Mouse (Mus musculus) forebrain, postnatal 0 days (tissue): ENCODE results near the gene Fam83c. TPM values are rescaled to one million over a fixed set of nuclear protein-coding genes. Genes with fewer than 3 reads are reported as not detected.
A peak's percentile ranks its signal among the peaks of the same experiment; 100 is the strongest.

ENCODE experiments used
- ATAC-seq: fragments of 200-750 bp; cut with Nextera tagmentation; 2 replicates; pipeline ENCODE4 v1.8.0; 2017; ENCODE audit warnings: mild to moderate bottlenecking, moderate library complexity
- DNase-seq: peaks from one replicate; pipeline ENCODE4 v3.0.0-alpha.2; 2015
- H3K27ac ChIP-seq: fragments of 300-500 bp; sonication (generic); 2 replicates; pipeline ENCODE4 v1.5.1; 2014; ENCODE audit warnings: low read depth, mild to moderate bottlenecking, antibody characterized with exemption, low read length, moderate library complexity, mixed read lengths
- H3K27me3 ChIP-seq: fragments of 300-500 bp; sonication (generic); 2 replicates; pipeline ENCODE4 v1.6.1; 2014; ENCODE audit warnings: mild to moderate bottlenecking, low read length, mixed read lengths; ENCODE audit not compliant: insufficient read depth
- H3K36me3 ChIP-seq: fragments of 300-500 bp; sonication (generic); 2 replicates; pipeline ENCODE4 v1.6.1; 2014; ENCODE audit warnings: mild to moderate bottlenecking, moderate library complexity; ENCODE audit not compliant: insufficient read depth
- H3K4me1 ChIP-seq: fragments of 300-500 bp; sonication (generic); 2 replicates; pipeline ENCODE4 v1.6.1; 2014; ENCODE audit warnings: antibody characterized with exemption; ENCODE audit not compliant: insufficient read depth
- H3K4me2 ChIP-seq: fragments of 300-500 bp; sonication (generic); 2 replicates; pipeline ENCODE4 v1.6.1; 2014; ENCODE audit warnings: low read depth, mild to moderate bottlenecking, moderate library complexity
- H3K4me3 ChIP-seq: fragments of 300-500 bp; sonication (generic); 2 replicates; pipeline ENCODE4 v1.5.1; 2014; ENCODE audit warnings: low read depth, low read length, mixed read lengths
- H3K9ac ChIP-seq: fragments of 300-500 bp; sonication (generic); 2 replicates; pipeline ENCODE4 v1.6.1; 2014; ENCODE audit warnings: mild to moderate bottlenecking
- H3K9me3 ChIP-seq: fragments of 300-500 bp; sonication (generic); 2 replicates; pipeline ENCODE4 v1.6.1; 2016; ENCODE audit warnings: low read length
- CTCF ChIP-seq: sonication (generic); IDR thresholded peaks from 2 replicates; pipeline ENCODE4 v1.5.1; 2016; ENCODE audit warnings: antibody characterized with exemption, control low read depth, low read depth
- WGBS: fragments of 180-500 bp; shearing (Covaris S2); extraction: QIAGEN DNeasy Blood & Tissue Kit; methylation state at CpG from one replicate; pipeline ENCODE4 v1.1.7; 2014; 5-methylcytosine and 5-hydroxymethylcytosine counted together
- polyA plus RNA-seq: library from polyadenylated mRNA; unstranded; fragments of >200 nt; fragmentation: Nextera tagmentation; extraction: Ambion mirVana; gene quantifications from 2 replicates; pipeline ENCODE4 v1.2.1, GENCODE M21; 2015
- total RNA-seq: library from RNA; depleted of rRNA; stranded (reverse); fragments of >200 nt; gene quantifications from 2 replicates; pipeline ENCODE4 v1.2.3, GENCODE M21; 2014; rRNA removed

The Fam83c gene
- total and polyA plus RNA-seq, 2 experiments from 2014 or later = 0.12 TPM; not detected in 1

GRCm38 (mm10) chr2:155779066-155779465 lies 55.6 kb downstream of the Fam83c start:
- ATAC-seq (0 out of 2 replicates have a peak, but pooled peaks have one; percentile 8), DNase-seq (no peak)
- no peak overlapping the region for H3K4me2 ChIP-seq
- H3K9me3 ChIP-seq = no peaks in the 10 kb centered on the region
- no peak overlapping the region for H3K9ac ChIP-seq
- H3K36me3 ChIP-seq = no peaks in the 10 kb centered on the region
- no peaks in the 10 kb centered on the region for H3K27me3 ChIP-seq
- 40% methylated on average over 7 of the region's 7 CpGs for WGBS
- H3K27ac ChIP-seq = no peak overlapping the region
- no peak for TF ChIP-seq CTCF
- peaks cover 12% of the 10 kb centered on the region; the same call in 1 of the 2 replicates for H3K4me1 ChIP-seq
- H3K4me3 ChIP-seq = no peak overlapping the region

- 58% methylated on average over 6 of the region's 6 CpGs for WGBS
- Histone ChIP-seq H3K9ac (no peak overlapping the region), H3K9me3 (no peaks in the 10 kb centered on the region), H3K27ac (no peak overlapping the region), H3K4me1 (peaks cover 12% of the 10 kb centered on the region; the same call in 1 of the 2 replicates), H3K36me3 (no peaks in the 10 kb centered on the region), H3K4me2 (no peak overlapping the region), H3K27me3 (peaks cover 4% of the 10 kb centered on the region; the same call in 1 of the 2 replicates), H3K4me3 (no peak overlapping the region)
- ATAC-seq (no peak), DNase-seq (no peak)
- TF ChIP-seq CTCF = no peak
These were observed 56.6 kb downstream of the Fam83c start for GRCm38 (mm10) chr2:155778004-155778403.

- Histone ChIP-seq H3K4me1 (peaks cover 12% of the 10 kb centered on the region; the same call in 1 of the 2 replicates), H3K4me2 (no peak overlapping the region), H3K36me3 (no peaks in the 10 kb centered on the region), H3K9me3 (no peaks in the 10 kb centered on the region), H3K9ac (no peak overlapping the region), H3K27ac (no peak overlapping the region), H3K4me3 (no peak overlapping the region), H3K27me3 (peaks cover 4% of the 10 kb centered on the region; the same call in 1 of the 2 replicates)
- ATAC-seq = no peak
- TF ChIP-seq CTCF = no peak
- no peak for DNase-seq
- 77% methylated on average over 4 of the region's 4 CpGs for WGBS
These were observed 57.0 kb downstream of the Fam83c start for GRCm38 (mm10) chr2:155777688-155777985.

Other genes starting within 250 kb of the Fam83c start
- gene Gss, start 242.0 kb downstream of the Fam83c start, total RNA-seq = 10.0 and 11.9 TPM in 2 replicates
- gene Gss, start 242.0 kb downstream of the Fam83c start, polyA plus RNA-seq = 10.1 and 11.9 TPM in 2 replicates
- gene Myh7b, start 223.6 kb downstream of the Fam83c start, total RNA-seq = 0.29 and 1.0 TPM in 2 replicates
- 1.3 and 2.0 TPM in 2 replicates for gene Myh7b, start 223.6 kb downstream of the Fam83c start, polyA plus RNA-seq
- gene Trpc4ap, start 142.5 kb downstream of the Fam83c start, total RNA-seq = 110 and 131 TPM in 2 replicates
- 118 and 128 TPM in 2 replicates for gene Trpc4ap, start 142.5 kb downstream of the Fam83c start, polyA plus RNA-seq
- gene Edem2, start 105.4 kb downstream of the Fam83c start, total RNA-seq = 35.9 and 41.9 TPM in 2 replicates
- gene Edem2, start 105.4 kb downstream of the Fam83c start, polyA plus RNA-seq = 30.7 and 34.1 TPM in 2 replicates
- not detected in 2 replicates for gene Gm17581, start 99.0 kb downstream of the Fam83c start, total RNA-seq
- gene Gm17581, start 99.0 kb downstream of the Fam83c start, polyA plus RNA-seq = not detected in 2 replicates
- gene Procr, start 83.7 kb downstream of the Fam83c start, total RNA-seq = 1.6 and 1.9 TPM in 2 replicates
- 1.6 and 1.9 TPM in 2 replicates for gene Procr, start 83.7 kb downstream of the Fam83c start, polyA plus RNA-seq
- gene Mmp24, start 59.5 kb downstream of the Fam83c start, total RNA-seq = 124 and 128 TPM in 2 replicates
- gene Mmp24, start 59.5 kb downstream of the Fam83c start, polyA plus RNA-seq = 15.5 and 17.0 TPM in 2 replicates
- 26.4 and 31.4 TPM in 2 replicates for gene BC029722, start 15.4 kb downstream of the Fam83c start, total RNA-seq
- gene BC029722, start 15.4 kb downstream of the Fam83c start, polyA plus RNA-seq = 53.4 and 55.5 TPM in 2 replicates
- 91.9 and 99.3 TPM in 2 replicates for gene Eif6, start 7.9 kb downstream of the Fam83c start, total RNA-seq
- gene Eif6, start 7.9 kb downstream of the Fam83c start, polyA plus RNA-seq = 145 and 171 TPM in 2 replicates
- gene Uqcc1, start 95.5 kb upstream of the Fam83c start, total RNA-seq = 43.5 and 67.7 TPM in 2 replicates
- 55.9 and 63.0 TPM in 2 replicates for gene Uqcc1, start 95.5 kb upstream of the Fam83c start, polyA plus RNA-seq
- not detected in 2 replicates for gene Gm15557, start 105.9 kb upstream of the Fam83c start, total RNA-seq
- gene Gm15557, start 105.9 kb upstream of the Fam83c start, polyA plus RNA-seq = not detected in 2 replicates
- gene Gdf5, start 110.5 kb upstream of the Fam83c start, total RNA-seq = 3.9 TPM in 2 replicates
- gene Gdf5, start 110.5 kb upstream of the Fam83c start, polyA plus RNA-seq = 3.7 and 3.8 TPM in 2 replicates
- gene Cep250, start 121.6 kb upstream of the Fam83c start, total RNA-seq = 17.2 and 18.7 TPM in 2 replicates
- gene Cep250, start 121.6 kb upstream of the Fam83c start, polyA plus RNA-seq = 4.9 and 8.6 TPM in 2 replicates
- 1.0 and 1.1 TPM in 2 replicates for gene 6430550D23Rik, start 173.1 kb upstream of the Fam83c start, total RNA-seq
- gene 6430550D23Rik, start 173.1 kb upstream of the Fam83c start, polyA plus RNA-seq = 0.57 and 1.1 TPM in 2 replicates
- 253 and 279 TPM in 2 replicates for gene Ergic3, start 173.2 kb upstream of the Fam83c start, total RNA-seq
- 445 and 473 TPM in 2 replicates for gene Ergic3, start 173.2 kb upstream of the Fam83c start, polyA plus RNA-seq
- 0.19 TPM in 1 of 2 replicates, not detected in the other for gene Fer1l4, start 218.1 kb upstream of the Fam83c start, total RNA-seq
- not detected in 2 replicates for gene Fer1l4, start 218.1 kb upstream of the Fam83c start, polyA plus RNA-seq
- 7.1 and 7.2 TPM in 2 replicates for gene Spag4, start 230.3 kb upstream of the Fam83c start, total RNA-seq
- 5.0 and 5.5 TPM in 2 replicates for gene Spag4, start 230.3 kb upstream of the Fam83c start, polyA plus RNA-seq